Mouse (Mus musculus): Measurements from ENCODE around the gene Usp19.

Gene Usp19

DNA sequence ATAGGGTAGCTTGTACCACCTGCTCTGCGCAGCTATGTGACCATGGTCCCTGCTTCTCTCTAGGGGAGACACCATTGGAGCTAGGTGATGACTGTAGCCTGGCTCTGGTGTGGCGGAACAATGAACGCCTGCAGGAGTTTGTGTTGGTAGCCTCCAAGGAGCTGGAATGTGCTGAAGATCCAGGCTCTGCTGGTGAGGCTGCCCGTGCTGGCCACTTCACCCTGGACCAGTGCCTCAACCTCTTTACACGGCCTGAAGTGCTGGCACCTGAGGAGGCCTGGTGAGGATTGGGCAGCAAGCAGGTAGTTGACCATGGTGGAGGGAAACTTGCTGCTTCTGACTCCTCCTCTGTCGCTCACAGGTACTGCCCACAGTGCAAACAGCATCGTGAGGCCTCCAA is 8.8 kb downstream of the Usp19 start:
- DNase-seq (ENCODE audit: low spot score): no peak

DNA sequence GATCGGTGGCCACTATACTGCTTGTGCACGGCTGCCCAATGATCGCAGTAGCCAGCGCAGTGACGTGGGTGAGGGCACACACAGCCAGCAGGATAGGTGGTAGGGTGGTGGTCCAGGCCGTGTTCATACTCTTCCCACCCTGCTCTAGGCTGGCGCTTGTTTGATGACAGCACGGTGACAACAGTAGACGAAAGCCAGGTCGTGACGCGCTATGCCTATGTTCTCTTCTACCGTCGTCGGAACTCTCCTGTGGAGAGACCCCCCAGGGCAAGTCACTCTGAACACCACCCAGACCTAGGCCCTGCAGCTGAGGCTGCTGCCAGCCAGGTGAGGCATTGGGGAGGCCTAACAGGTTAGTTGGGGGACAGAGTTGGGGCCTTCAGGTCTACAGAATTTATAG is 9.5 kb downstream of the Usp19 start:
- no peak for DNase-seq (ENCODE audit: low spot score)

DNA sequence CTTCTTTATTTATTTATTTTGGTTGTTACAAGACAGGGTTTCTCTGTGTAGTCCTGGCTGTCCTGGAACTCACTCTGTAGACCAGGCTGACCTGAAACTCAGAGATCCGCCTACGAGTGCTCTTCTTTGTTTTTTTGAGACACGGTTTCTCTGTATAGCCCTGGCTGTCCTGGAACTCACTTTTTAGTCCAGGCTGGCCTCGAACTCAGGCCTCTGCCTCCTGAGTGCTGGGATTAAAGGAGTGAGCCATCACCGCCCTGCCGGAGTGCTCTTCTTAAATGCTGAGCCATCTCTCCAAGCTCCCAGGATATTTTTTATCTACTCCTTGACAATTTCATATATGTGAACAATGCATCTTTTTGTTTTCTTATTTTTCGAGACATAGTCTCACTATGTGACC is 16.5 kb downstream of the Usp19 start:
- no peak for DNase-seq (ENCODE audit: low spot score)

DNA sequence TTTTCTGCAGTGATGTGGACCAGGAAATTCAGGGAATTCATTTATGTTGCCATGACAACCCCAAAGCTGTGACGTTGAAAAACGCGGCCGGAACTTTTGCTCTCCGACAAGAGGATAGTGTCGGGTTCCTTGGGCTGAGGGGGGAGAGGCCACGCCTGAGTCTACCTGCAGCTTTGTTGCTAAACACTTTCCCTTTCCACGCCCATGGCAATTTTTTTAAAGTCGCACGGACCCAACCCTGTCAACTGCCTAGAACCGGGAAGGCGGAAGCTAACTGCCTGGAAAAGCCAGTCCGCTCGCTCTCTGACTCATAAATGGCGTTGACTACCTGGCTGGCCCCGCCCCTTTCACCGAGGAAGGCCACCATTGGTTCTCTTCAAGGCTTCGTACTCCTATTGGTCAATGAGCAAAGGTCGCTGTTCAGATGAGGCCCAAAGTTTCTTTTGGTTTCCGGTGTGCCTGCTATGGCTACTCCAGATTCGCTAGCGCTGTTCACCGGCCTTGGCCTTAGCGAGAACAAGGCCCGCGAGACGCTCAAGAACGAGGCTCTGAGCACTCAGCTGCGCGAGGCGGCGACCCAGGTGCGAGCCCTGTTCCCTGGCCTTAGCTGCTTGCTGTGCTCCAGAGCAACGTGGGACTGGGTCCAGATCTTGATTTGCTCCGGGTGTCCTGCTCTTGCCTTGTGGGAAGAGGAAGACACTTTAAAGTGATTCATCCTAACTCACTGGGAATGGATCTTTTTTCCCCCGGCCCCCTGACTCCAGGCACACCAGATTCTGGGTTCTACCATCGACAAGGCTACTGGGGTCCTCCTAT is 17.4 kb downstream of the Usp19 start, which contains the start of gene Qars:
Qars (plus strand) TSS at position 88 of the 816 bp plus-strand sequence.
- DNase-seq (ENCODE audit: low spot score): peak; percentile 87

DNA sequence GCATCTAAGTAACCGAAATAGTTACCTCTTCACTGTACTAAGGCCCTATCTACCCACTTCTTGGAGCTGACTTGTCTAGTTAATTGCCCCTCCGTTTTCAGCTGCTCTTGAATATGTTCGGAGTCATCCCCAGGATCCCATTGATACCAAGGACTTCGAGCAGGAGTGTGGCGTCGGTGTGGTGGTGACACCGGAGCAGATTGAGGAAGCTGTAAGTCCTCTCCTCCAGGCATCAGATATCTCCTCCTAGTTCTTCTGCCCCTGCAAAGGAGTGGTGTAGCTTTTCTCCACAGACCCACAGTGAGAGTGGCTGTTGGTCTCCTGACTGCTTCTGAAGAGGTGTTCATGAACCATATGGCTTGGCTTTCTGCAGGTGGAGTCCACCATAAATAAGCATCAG is 18.4 kb downstream of the Usp19 start:
- no peak for DNase-seq (ENCODE audit: low spot score)

DNA sequence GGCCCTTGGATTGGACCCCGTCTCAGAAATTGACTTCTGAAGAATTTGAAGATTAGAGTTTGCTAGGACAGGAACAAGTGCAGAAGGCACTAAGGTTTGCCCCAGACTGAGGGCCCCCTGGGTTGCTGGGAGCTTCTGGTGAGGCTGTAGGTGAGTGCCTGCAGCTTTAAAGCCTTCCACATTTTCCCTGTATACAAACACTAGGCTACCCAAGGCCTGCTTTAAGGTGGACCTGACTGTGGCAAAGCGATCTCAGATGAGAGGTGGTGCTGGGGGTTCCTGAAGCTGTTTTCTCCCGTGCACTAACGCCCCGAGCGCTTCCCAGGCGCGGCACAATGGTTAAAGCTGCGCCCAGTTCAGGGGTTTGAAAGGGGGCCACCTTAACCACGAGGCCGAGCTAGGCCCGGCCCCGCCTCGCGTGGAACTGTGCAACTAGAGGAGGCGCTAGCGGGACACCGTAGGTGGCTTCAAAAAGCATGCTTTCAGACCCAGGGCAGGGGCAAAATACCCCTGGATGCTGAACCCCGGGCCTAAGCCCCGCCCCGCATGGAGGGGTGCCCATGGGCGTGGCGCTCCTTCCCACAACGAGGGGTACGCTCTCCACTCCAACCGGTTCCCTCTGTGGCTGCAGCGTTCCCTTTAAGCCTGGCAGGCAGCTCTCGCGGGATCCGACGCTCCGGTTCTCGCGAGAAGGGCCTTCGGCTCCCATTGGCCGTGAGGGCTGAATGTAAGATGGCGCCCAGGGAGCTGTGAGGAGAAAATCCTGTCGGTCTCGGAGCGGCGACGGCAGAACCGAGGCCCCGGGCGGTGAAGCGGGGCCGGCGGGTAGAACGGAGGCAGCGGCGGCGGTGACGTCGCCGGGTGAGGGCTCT is 26.2 kb downstream of the Usp19 start, which contains the start of gene Qrich1:
Qrich1 (plus strand) TSS at position 427 of the 872 bp plus-strand sequence.
- peak; percentile 90 for DNase-seq (ENCODE audit: low spot score)

DNA sequence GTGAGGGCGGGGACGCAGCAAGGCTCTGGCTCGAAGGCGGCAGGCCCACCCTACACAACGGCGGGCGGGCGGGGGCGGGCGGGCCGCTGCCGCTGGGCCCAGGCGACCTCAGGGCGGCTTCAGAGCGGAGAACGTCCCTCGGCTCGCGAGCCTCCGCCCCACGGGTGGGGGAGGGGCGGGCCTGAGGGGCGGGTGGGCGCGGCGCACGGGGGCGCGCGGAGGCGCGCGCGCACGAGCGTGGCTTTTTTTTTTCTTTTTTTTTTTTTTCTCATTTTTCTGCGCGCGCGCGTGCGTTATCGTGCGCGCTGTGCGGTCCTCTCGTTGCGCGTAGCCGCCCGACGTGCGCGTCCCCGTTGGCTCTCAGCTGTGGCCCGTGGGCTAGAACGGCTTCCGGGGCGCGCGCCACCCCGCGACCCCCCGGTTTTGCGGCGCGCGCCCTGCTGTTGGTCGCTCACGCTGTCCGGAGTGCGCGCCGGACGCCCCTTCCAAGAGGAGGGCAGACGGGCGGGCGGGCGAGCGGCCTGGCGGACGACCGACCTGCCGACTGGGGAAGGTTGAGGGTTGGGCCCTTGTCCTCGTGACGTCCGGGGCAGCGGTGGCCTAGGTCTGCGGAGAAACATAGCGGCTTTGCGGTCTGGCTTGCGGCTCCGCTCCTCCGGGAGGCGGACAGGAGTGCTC is 27.0 kb downstream of the Usp19 start:
- peak; percentile 39 for DNase-seq (ENCODE audit: low spot score)

DNA sequence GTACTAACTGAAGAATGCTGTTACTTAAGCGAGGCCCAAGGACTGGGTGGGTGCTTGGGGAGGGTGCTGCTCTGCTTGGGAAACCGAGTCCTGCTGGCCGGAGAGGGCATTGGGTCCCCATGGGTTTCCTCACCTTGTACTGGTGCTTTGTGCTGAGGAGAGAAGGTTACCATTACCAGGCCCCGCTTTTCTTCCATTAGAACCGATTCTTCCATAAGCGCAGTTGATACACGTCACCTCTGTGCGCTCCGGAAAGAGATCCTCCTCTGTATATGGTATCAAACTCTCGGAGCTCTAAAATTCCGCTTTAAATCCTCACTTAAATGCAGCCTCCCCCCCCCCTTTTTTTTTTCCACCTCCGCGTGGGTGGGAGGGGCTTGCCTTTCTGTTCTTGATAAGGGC is 27.5 kb downstream of the Usp19 start:
- DNase-seq (ENCODE audit: low spot score): peak; percentile 12

DNA sequence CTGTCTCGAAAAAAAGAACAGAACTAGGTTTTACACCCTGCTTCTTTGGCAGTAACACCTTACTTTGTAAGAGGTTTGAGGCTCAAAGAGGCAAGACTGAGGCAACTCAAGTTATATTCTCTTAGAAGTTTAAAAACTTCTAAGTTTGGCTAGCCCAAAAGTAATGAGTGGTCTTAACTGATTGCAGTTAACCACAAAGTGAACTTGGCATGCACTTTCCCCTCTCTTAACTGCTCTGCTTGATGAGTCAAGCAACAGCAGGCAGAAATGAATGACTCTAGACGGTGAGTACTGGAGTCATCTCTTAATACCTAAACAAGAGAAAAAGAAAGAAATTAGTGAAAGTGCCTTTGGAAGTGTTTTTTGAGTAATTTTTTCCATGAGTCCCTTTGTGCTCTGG is 31.2 kb downstream of the Usp19 start:
- no peak for DNase-seq (ENCODE audit: low spot score)

DNA sequence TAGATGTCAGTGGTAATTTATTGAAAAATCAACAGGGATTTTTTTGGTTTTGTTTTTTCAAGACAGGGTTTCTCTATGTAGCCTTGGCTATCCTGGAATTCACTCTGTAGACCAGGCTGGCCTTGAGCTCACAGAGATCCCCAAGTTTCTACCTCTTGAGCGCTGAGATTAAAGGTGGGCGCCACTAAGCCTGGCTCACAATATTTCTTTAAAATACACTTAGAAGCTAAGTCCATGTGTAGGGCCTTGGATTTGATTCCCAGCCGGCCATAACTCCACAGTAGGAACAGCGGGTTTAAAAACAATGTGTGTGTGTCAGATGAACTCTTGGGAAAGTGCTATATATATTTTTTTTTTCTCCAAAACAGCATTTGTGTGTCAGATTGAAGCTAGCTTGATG is 32.9 kb downstream of the Usp19 start:
- no peak for DNase-seq (ENCODE audit: low spot score)

DNA sequence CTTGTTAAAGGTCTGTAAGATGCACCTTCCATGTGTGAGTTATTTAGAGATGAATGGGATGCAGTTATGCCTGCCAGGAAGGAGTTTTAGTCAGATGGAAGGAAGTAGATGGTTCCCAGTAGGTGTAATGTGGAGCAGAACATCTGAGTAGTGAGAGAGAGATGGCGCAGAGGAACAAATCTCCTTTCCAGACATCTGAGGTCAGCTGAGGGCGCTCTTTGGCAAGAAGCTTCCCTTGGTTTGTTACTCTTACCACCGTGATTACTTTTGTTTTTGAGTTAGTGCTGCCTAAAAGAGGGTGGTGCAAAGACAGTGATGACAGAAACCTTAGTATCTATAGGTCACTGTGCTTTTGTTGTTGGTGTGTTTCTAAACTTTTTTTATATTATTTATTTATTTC is 35.0 kb downstream of the Usp19 start:
- no peak for DNase-seq (ENCODE audit: low spot score)

DNA sequence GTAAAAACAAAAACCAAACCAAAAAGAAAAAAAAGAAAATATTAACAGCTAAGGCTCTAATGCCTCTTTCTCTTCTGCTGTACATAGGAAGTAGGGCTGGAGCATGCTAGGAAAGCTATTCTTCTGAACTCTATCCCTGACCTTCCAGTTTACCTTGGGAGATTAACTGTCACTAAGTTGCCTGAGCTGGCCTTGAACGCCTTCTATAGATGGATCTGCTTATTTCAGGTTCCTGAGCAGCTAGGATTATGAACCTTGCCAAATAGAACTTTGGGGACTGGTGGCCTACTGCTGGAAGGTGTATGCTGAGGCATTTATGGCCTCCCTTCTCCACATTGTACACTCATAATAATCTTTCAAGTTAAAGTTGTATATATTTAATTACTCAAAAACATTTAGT is 40.6 kb downstream of the Usp19 start:
- DNase-seq (ENCODE audit: low spot score): no peak

DNA sequence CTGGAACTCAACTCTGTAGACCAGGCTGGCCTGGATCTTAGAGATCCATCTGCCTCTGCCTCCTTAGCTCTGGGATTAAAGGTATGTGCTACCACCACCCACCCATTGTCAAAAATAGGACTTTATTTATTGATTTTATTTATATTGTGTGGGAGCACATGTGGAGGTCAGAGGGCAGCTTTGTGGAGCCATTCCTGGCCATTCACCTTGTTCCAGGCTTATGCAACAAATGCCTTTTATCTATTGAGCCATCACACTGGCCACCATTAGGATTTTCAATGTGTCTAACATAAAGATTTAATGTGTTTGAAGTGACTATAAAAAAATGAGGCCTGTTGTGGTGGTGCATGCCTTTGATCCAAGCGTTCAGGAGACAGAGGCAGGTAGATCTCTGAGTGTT is 41.1 kb downstream of the Usp19 start:
- DNase-seq (ENCODE audit: low spot score): no peak

DNA sequence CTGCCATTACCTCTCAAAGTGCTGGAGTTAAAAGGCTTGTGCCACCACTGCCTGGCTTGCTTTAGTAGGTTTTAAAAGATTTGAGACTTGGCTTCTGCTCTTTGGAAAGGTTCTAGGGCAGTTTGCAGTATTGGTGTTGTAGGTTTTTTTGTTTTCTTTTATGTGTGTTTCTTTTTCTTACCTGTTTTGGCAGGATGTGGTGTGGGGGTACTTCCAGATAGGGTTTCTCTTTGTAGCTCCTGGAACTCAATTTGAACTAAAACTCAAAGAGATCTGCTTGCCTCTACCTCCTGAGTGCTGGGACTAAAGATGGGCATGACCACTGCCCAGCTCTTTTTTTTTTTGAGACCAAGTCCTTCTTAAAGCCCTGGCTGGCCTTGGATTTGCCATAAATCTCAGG is 50.4 kb downstream of the Usp19 start:
- no peak for DNase-seq (ENCODE audit: low spot score)

DNA sequence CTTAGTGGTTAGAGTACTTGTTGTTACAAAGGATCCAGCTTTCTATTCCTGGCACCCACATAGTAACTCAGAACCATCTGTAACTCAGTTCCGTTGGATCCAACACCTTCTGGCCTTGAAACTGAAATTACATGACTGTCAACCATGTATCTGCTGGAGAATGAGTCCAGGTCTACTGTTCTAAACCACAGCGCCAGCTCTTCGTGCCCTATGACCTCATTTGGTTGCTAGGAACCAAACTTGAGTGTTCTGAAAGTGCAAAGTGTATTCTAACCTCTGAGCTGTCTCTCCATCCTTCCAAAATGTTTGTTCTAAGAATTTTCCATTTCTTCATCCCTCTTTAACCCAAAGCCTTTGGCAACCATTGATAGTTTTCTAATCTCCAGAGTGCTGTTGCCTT is 55.6 kb downstream of the Usp19 start:
- no peak for DNase-seq (ENCODE audit: low spot score)

DNA sequence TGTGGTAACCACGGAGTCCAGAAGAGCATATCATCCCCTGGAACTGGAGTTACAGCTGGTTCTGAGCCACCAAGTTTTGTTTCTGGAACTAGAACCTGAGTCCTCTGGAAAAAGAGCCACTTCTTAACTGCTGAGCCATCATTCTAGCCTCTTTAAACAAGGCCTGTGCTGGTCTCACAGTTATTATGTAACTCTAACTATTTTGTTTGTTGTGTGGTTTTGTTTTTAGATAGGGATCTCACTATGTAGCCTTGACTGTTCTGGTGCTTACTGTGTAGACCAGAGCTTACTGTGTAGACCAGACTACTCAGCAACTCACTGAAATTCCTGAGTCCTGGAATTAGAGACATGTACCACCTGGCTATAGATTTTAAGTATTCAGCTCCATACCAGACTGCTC is 56.5 kb downstream of the Usp19 start:
- no peak for DNase-seq (ENCODE audit: low spot score)

Measured in layer of hippocampus, adult 9-10 months (tissue).